Comparison of ENCODE assay signal across 8 mouse cellular contexts in genomic region chr13:21440503-21441206, GRCm38 (mm10). TPM values are rescaled to one million over a fixed set of nuclear protein-coding genes. Genes with fewer than 3 reads are reported as not detected.
A peak's percentile ranks its signal among the peaks of the same experiment; 100 is the strongest.
DNase-seq lines count a peak whose midpoint lies in the region; ATAC-seq and TF ChIP-seq lines count a peak whose summit lies in the region.

Pgbd1 (minus strand) TSS chr13:21441058.

- intact Hi-C loops in gastrocnemius, adult 2 months (cut with DNase I) = no loop called here

- H3K4me1 ChIP-seq in cortical plate, adult 2 months (ENCODE audit: control insufficient read depth, insufficient read depth, low read length) = peaks cover 1% of the 10 kb centered on the region; the same call in 1 of the 2 replicates
- peaks cover 8% of the 10 kb centered on the region for H3K4me1 ChIP-seq in hindbrain, embryonic 16.5 days (ENCODE audit: control insufficient read depth, insufficient read depth, low read depth, low read length)

- H3K27me3 ChIP-seq in hindbrain, embryonic 16.5 days (replicated peaks; ENCODE audit: control insufficient read depth, insufficient read depth, low read length) = no peaks in the 10 kb centered on the region

- no peaks in the 10 kb centered on the region for H3K9me3 ChIP-seq in hindbrain, embryonic 16.5 days (ENCODE audit: control insufficient read depth, low read length)

- peak within 1 kb of the TSS; percentile 78 for H3K9ac ChIP-seq in hindbrain, embryonic 16.5 days (ENCODE audit: low read depth, low read length)

- peak within 1 kb of the TSS; percentile 91 for H3K4me2 ChIP-seq in hindbrain, embryonic 16.5 days (ENCODE audit: low read length)

- H3K36me3 ChIP-seq in hindbrain, embryonic 16.5 days (ENCODE audit: control insufficient read depth, insufficient read depth, low read length) = peaks cover 24% of the 10 kb centered on the region

- DNase-seq in adrenal gland, adult 18-20 months (ENCODE audit: low spot score in 2 of 2) = peak; percentile 56 to 60
- DNase-seq in gastrocnemius, adult 2 months = peak; percentile 64
- peak; percentile 68 to 71 for DNase-seq in left cerebral cortex, adult 18-20 months (ENCODE audit: low spot score in 2 of 2)
- DNase-seq in lung, postnatal 36 days = peak; percentile 61
- DNase-seq in retina, postnatal 1 day = peak; percentile 90
- peak; percentile 74 for DNase-seq in thymus, postnatal 4 days

- ATAC-seq in hindbrain, embryonic 16.5 days = peak; percentile 98

- WGBS in hindbrain, embryonic 16.5 days = under 1% methylated on average over 32 of the region's 32 CpGs

- TF ChIP-seq POLR2A in cortical plate, adult 2 months (IDR thresholded peaks at IDR 0.05; ENCODE audit: extremely low read depth, insufficient read depth, low read length) = peak; percentile 24; the same call in 1 of the 2 replicates

- 0 out of 2 replicates have a peak within 1 kb of the TSS, but pooled peaks have one; percentile 20 for H3K27ac ChIP-seq in cortical plate, adult 2 months (ENCODE audit: insufficient read depth, low read length)
- H3K27ac ChIP-seq in gastrocnemius, adult 2 months = peak within 1 kb of the TSS; percentile 71
- H3K27ac ChIP-seq in hindbrain, embryonic 16.5 days (ENCODE audit: low read depth, low read length) = peak within 1 kb of the TSS; percentile 70

- no peak for TF ChIP-seq CTCF in cortical plate, adult 2 months (IDR thresholded peaks at IDR 0.05; ENCODE audit: extremely low read depth, insufficient read depth, low read length)
- TF ChIP-seq CTCF in gastrocnemius, adult 2 months (IDR thresholded peaks at IDR 0.05) = peak; percentile 32; the same call in 1 of the 2 replicates

- peak within 1 kb of the TSS; percentile 69 for H3K4me3 ChIP-seq in cortical plate, adult 2 months (ENCODE audit: insufficient read depth, low read length)
- H3K4me3 ChIP-seq in gastrocnemius, adult 2 months = peak within 1 kb of the TSS; percentile 75
- H3K4me3 ChIP-seq in hindbrain, embryonic 16.5 days (ENCODE audit: low read length) = peak within 1 kb of the TSS; percentile 63

RNA-seq across cellular contexts. Expression of gene Pgbd1, which starts in this region (rescaled TPM):
- total RNA-seq in adrenal gland, adult 18-20 months (2021) = under 1 TPM; 0.36 to 0.45 TPM
- polyA plus RNA-seq in cortical plate, adult 2 months (2012; rRNA removed) = 2.3 and 3.1 TPM in 2 replicates
- total RNA-seq in gastrocnemius, adult 2 months (2021) = under 1 TPM; 0.18 to 0.59 TPM
- 2.8 and 3.5 TPM in 2 replicates for polyA plus RNA-seq in hindbrain, embryonic 16.5 days (2015; fragmentation: Nextera tagmentation; extraction: Ambion mirVana)
- 1 to 10 TPM in 1 of 2 experiments, under 1 TPM in 1; 0.98 to 1.5 TPM for total RNA-seq in left cerebral cortex, adult 18-20 months (2021)

Comparison
In these comparisons a context has a peak if more than half of its experiments do, and no peak if none do; other contexts are left out.
1. Peak in every context shown above with its lines: DNase-seq, ATAC-seq, H3K4me3 ChIP-seq and H3K27ac ChIP-seq.
2. Peak in DNase-seq in adrenal gland, adult 18-20 months; RNA of the gene not detected or under 1 TPM.
3. Peak in DNase-seq, H3K4me3 ChIP-seq and H3K27ac ChIP-seq in gastrocnemius, adult 2 months; RNA of the gene not detected or under 1 TPM.
4. H3K27ac ChIP-seq: peak in every context shown above with its lines; median percentile 71 in gastrocnemius, adult 2 months; 70 in hindbrain, embryonic 16.5 days; 20 in cortical plate, adult 2 months.